Mouse (Mus musculus): ENCODE measurements at regions not wholly inside any gene's neighbourhood (a gene's known extent, or its start where the extent isn't known, plus 50 kb on each side); places are given as distances from the start of the nearest gene placed in this dataset.

DNA sequence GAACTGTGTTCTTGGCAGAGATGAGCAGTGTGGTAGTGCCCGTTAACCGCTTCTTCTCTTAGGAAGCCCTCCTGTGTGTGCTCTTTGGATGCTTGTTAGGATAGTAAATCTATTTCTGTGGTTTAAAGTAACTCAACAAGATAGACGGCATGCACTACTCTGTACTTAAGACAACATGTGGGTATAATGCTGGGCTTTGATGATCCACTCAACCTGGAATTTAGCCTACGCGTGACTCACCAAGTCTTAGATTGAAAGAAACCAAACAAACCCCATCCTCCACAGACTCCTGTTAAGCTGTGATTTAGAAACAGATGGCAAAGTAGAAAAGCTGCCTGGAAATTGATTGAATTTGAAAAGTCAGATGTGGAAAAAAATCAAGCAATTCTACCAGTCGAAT, 673.5 kb downstream of the Olfm4 start:
- peak in 1 of 2 experiments; percentile 42 for DNase-seq (ENCODE audit: low spot score in 2 of 2)

DNA sequence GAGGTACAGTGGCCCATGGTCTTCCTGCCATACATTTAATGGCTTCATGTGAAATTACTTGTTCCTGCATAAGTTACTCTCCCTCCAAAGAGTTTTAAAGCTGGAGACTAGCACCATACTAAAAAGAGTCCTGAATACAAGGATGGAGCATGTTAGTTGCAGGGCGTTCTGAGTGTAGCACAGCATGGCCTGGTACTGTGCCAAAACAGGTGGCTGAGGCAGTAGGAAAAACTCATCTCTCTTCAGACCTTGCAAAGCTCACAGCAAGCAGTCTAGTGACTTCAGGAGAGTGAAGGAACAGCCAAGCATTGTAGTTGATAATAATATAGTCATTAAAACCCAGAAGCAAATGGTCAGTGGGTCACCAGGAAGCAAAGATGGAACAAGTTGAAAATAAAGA, 699.0 kb downstream of the Olfm4 start:
- no peak for DNase-seq (ENCODE audit: low spot score in 2 of 2)

DNA sequence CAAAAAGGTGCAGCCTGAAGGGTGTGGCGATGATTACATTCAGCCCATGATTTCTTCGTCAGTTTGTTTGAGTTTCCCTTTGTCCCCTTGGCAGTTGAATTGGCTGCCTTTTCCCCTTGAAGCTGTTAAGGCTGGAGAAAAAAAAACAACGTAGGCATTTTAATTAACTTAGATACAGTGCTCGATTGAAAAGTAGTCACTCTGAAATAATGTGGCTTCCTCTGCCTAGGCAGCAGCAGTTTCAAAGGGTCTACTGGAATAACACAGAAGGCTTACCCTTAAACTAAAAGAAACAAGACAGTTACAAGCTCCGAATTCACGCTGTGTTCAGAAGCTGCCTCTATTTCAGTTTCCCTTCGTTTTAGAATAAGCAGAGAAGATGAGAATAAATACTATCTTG, 699.4 kb downstream of the Olfm4 start:
- no peak for DNase-seq (ENCODE audit: low spot score in 2 of 2)

DNA sequence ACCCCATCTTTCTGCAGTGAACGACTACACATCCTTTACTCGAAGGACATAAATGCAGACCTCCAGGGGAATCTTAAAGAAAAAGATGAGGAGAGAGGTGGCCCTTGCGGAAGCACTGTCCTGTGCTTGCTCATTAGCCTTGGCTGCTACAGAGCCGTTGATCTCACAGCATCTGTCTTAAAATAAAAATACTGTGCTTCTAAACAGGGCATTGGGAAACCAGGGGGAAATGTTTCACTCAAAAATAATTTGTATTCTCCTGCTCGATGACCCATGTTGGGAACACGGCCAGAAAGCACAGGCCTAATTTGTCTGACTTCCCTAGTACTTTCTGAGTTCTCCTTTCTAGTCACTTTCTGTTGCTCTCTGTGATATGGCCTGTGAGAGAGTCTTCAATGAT, 699.8 kb downstream of the Olfm4 start:
- peak in 1 of 2 experiments; percentile 3 for DNase-seq (ENCODE audit: low spot score in 2 of 2)

DNA sequence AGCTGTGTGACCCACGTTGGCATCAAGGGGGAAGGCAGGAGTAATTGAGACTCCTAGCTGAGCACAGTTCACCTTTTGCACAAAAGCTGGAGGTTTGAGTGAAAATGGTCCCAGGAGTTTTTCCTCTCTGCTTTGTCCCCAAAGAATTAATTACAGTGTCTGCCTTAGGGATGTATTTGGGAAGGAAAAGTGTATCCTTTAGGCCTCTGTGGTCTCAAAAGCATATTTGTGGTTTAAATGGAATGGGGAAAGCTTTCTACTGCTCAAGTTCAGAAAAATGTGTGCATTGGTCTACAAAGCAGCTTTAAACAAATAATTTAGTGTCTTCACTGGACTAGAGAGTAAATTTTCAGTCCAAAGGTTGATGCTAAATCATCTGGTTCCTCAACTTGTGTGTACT, 706.6 kb downstream of the Olfm4 start:
- no peak for DNase-seq (ENCODE audit: low spot score in 2 of 2)

DNA sequence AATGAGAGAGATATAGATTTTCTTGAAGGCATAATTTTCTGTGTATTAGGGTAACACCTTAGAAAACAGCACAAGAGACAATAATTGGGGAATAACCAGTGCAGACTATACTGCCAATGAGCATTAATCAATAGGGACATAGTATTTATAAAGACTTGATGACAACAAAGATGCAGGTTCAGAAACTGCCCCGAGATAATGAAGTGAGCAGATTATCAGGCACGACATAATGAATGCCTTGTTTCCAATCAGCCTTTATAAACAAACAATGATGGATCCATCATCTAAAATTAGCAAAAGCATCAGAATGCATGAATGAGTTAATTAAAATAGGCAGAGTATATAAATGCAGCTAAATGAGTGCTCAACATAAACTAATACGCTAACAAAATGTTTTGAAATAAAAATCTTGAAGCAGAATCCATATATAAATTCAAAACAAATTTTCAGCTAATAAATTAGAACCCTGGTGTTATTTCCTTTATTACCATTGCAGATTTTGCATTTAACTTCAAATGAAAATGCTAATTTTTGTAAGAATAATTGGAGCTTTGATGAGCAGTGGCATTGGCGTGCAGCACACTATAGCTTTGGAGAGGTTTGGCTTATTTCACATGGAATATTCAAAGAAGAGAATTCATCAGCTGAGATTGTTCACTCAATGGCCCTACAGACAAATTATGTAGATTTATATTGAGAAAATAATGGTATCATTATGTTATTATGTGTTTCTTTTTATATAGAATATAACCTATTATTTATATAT, 739.1 kb downstream of the Olfm4 start:
- DNase-seq (ENCODE audit: low spot score in 2 of 2): no peak

DNA sequence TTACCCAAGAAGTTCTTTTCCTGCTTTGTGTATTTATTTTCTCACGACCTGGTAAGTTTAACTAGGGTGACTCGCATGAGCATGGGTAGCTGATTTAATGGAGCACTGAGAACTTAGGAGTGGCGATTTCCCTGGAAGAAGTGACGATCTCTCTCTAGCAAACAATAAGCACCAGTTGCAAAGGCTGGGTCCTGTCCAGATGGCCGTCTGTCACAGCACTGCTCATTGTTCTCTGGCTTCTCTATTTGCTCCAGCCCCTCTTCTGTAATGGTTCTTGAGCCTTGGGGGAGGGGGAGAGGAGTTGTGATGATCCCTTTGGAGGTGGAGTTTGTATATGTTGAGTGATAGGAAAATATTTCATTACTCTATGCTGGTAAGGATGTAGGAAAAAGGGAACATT, 747.3 kb downstream of the Olfm4 start:
- DNase-seq (ENCODE audit: low spot score in 2 of 2): no peak
